Mouse (Mus musculus): ENCODE results near the gene Calm1. TPM values are rescaled to one million over a fixed set of nuclear protein-coding genes. Genes with fewer than 3 reads are reported as not detected.
A peak's percentile ranks its signal among the peaks of the same experiment; 100 is the strongest.
"Not testable (repeated sequence)": the region's sequence is repeated elsewhere in the genome, so short reads cannot be mapped to it uniquely, and the experiment has no call there.

The Calm1 gene
- polyA plus RNA-seq, 1 experiment from 2014 or later = 1,129 TPM

- Histone ChIP-seq H3K27me3 (no peaks in the 10 kb centered on the region), H3K36me3 (peaks cover 39% of the 10 kb centered on the region), H3K9ac (replicated peaks) (no peak overlapping the region), H3K4me3 (replicated peaks) (no peak overlapping the region), H3K9me3 (peaks cover 3% of the 10 kb centered on the region; the same call in 1 of the 2 replicates), H3K4me2 (no peak overlapping the region), H3K27ac (no peak overlapping the region), H3K4me1 (replicated peaks) (peaks cover 4% of the 10 kb centered on the region; the same call in 1 of the 2 replicates)
- ATAC-seq (ENCODE audit: insufficient number of reproducible peaks, insufficient read depth, low FRiP score, low TSS enrichment, low read depth) = no peak
- 89% methylated on average over 5 of the region's 5 CpGs for WGBS
Observed at GRCm38 (mm10) chr12:100211453-100212185, 12.4 kb downstream of the Calm1 start.

- ATAC-seq (ENCODE audit: insufficient number of reproducible peaks, insufficient read depth, low FRiP score, low TSS enrichment, low read depth) = no peak
Observed at GRCm38 (mm10) chr12:100212397-100212796, 13.2 kb downstream of the Calm1 start.

GRCm38 (mm10) chr12:100213162-100213561 lies 13.9 kb downstream of the Calm1 start:
- Histone ChIP-seq H3K9me3 (peaks cover 3% of the 10 kb centered on the region; the same call in 1 of the 2 replicates), H3K36me3 (peaks cover 24% of the 10 kb centered on the region), H3K9ac (replicated peaks) (no peak overlapping the region), H3K4me1 (replicated peaks) (no peaks in the 10 kb centered on the region), H3K27me3 (no peaks in the 10 kb centered on the region), H3K4me2 (no peak overlapping the region), H3K27ac (no peak overlapping the region), H3K4me3 (replicated peaks) (no peak overlapping the region)
- WGBS = 84% methylated on average over 2 of the region's 2 CpGs
- no peak for ATAC-seq (ENCODE audit: insufficient number of reproducible peaks, insufficient read depth, low FRiP score, low TSS enrichment, low read depth)

More at GRCm38 (mm10) chr12:100212397-100212796, 13.2 kb downstream of the Calm1 start:
- H3K9ac ChIP-seq (replicated peaks) = no peak overlapping the region
- H3K27ac ChIP-seq = 0 out of 2 replicates have a peak overlapping the region, but pooled peaks have one; percentile 7
- H3K9me3 ChIP-seq = peaks cover 3% of the 10 kb centered on the region; the same call in 1 of the 2 replicates
- peaks cover 31% of the 10 kb centered on the region for H3K36me3 ChIP-seq
- WGBS = 53% methylated on average over 3 of the region's 3 CpGs
- H3K4me2 ChIP-seq = no peak overlapping the region
- H3K4me3 ChIP-seq (replicated peaks) = no peak overlapping the region
- H3K4me1 ChIP-seq (replicated peaks) = no peaks in the 10 kb centered on the region
- no peaks in the 10 kb centered on the region for H3K27me3 ChIP-seq

- Histone ChIP-seq H3K36me3 (peaks cover 17% of the 10 kb centered on the region), H3K27ac (no peak overlapping the region), H3K9ac (replicated peaks) (no peak overlapping the region), H3K4me3 (replicated peaks) (no peak overlapping the region), H3K27me3 (no peaks in the 10 kb centered on the region), H3K9me3 (peaks cover 3% of the 10 kb centered on the region; the same call in 1 of the 2 replicates), H3K4me2 (no peak overlapping the region), H3K4me1 (replicated peaks) (no peaks in the 10 kb centered on the region)
- ATAC-seq (ENCODE audit: insufficient number of reproducible peaks, insufficient read depth, low FRiP score, low TSS enrichment, low read depth) = no peak
- WGBS = 91% methylated on average over 10 of the region's 10 CpGs
Observed at GRCm38 (mm10) chr12:100214156-100214555, 14.9 kb downstream of the Calm1 start.

GRCm38 (mm10) chr12:100214738-100215137 lies 15.5 kb downstream of the Calm1 start:
- Histone ChIP-seq H3K4me1 (replicated peaks) (no peaks in the 10 kb centered on the region), H3K9ac (replicated peaks) (no peak overlapping the region), H3K27me3 (no peaks in the 10 kb centered on the region), H3K9me3 (peaks cover 3% of the 10 kb centered on the region; the same call in 1 of the 2 replicates), H3K4me3 (replicated peaks) (no peak overlapping the region), H3K4me2 (no peak overlapping the region), H3K36me3 (peaks cover 11% of the 10 kb centered on the region; the same call in 1 of the 2 replicates), H3K27ac (no peak overlapping the region)
- 72% methylated on average over 3 of the region's 3 CpGs for WGBS
- no peak for ATAC-seq (ENCODE audit: insufficient number of reproducible peaks, insufficient read depth, low FRiP score, low TSS enrichment, low read depth)

- WGBS = 90% methylated on average over 2 of the region's 2 CpGs
- not testable (repeated sequence) for H3K27me3 ChIP-seq; H3K4me3 ChIP-seq (replicated peaks); H3K4me1 ChIP-seq (replicated peaks); H3K9me3 ChIP-seq; ATAC-seq (ENCODE audit: insufficient number of reproducible peaks, insufficient read depth, low FRiP score, low TSS enrichment, low read depth); H3K4me2 ChIP-seq; H3K36me3 ChIP-seq; H3K9ac ChIP-seq (replicated peaks); H3K27ac ChIP-seq
Observed at GRCm38 (mm10) chr12:100217087-100217486, 17.9 kb downstream of the Calm1 start.

GRCm38 (mm10) chr12:100220012-100220411 lies 20.8 kb downstream of the Calm1 start:
- H3K9ac ChIP-seq (replicated peaks) = no peak overlapping the region
- WGBS = 80% methylated on average over 4 of the region's 4 CpGs
- no peaks in the 10 kb centered on the region for H3K9me3 ChIP-seq
- no peak overlapping the region for H3K27ac ChIP-seq
- H3K27me3 ChIP-seq = no peaks in the 10 kb centered on the region
- no peaks in the 10 kb centered on the region for H3K36me3 ChIP-seq
- H3K4me1 ChIP-seq (replicated peaks) = peaks cover 16% of the 10 kb centered on the region
- no peak overlapping the region for H3K4me3 ChIP-seq (replicated peaks)
- no peak for ATAC-seq (ENCODE audit: insufficient number of reproducible peaks, insufficient read depth, low FRiP score, low TSS enrichment, low read depth)
- H3K4me2 ChIP-seq = no peak overlapping the region

- Histone ChIP-seq H3K9me3 (no peaks in the 10 kb centered on the region), H3K27ac (no peak overlapping the region), H3K9ac (replicated peaks) (no peak overlapping the region), H3K4me2 (no peak overlapping the region), H3K4me3 (replicated peaks) (no peak overlapping the region), H3K4me1 (replicated peaks) (peaks cover 16% of the 10 kb centered on the region), H3K27me3 (no peaks in the 10 kb centered on the region), H3K36me3 (no peaks in the 10 kb centered on the region)
- ATAC-seq (ENCODE audit: insufficient number of reproducible peaks, insufficient read depth, low FRiP score, low TSS enrichment, low read depth) = no peak
- 60% methylated on average over 11 of the region's 11 CpGs for WGBS
Observed at GRCm38 (mm10) chr12:100221608-100222321, 22.5 kb downstream of the Calm1 start.

GRCm38 (mm10) chr12:100222322-100222993 lies 23.2 kb downstream of the Calm1 start:
- no peak overlapping the region for H3K27ac ChIP-seq
- ATAC-seq (ENCODE audit: insufficient number of reproducible peaks, insufficient read depth, low FRiP score, low TSS enrichment, low read depth) = no peak; the same call in 1 of the 2 replicates

GRCm38 (mm10) chr12:100223531-100223930 lies 24.3 kb downstream of the Calm1 start:
- H3K9me3 ChIP-seq = no peaks in the 10 kb centered on the region
- no peak overlapping the region for H3K9ac ChIP-seq (replicated peaks)
- peak overlapping the region; percentile 9; the same call in 1 of the 2 replicates for H3K4me2 ChIP-seq
- H3K27ac ChIP-seq = peak overlapping the region; percentile 58; the same call in 1 of the 2 replicates
- no peaks in the 10 kb centered on the region for H3K36me3 ChIP-seq
- H3K27me3 ChIP-seq = no peaks in the 10 kb centered on the region
- peaks cover 25% of the 10 kb centered on the region for H3K4me1 ChIP-seq (replicated peaks)
- ATAC-seq (ENCODE audit: insufficient number of reproducible peaks, insufficient read depth, low FRiP score, low TSS enrichment, low read depth) = no peak
- H3K4me3 ChIP-seq (replicated peaks) = no peak overlapping the region
- 59% methylated on average over 8 of the region's 8 CpGs for WGBS

More at GRCm38 (mm10) chr12:100222322-100222993, 23.2 kb downstream of the Calm1 start:
- Histone ChIP-seq H3K27me3 (no peaks in the 10 kb centered on the region), H3K9me3 (no peaks in the 10 kb centered on the region), H3K4me3 (replicated peaks) (no peak overlapping the region), H3K36me3 (no peaks in the 10 kb centered on the region), H3K9ac (replicated peaks) (no peak overlapping the region), H3K4me2 (no peak overlapping the region), H3K4me1 (replicated peaks) (peaks cover 16% of the 10 kb centered on the region)
- 81% methylated on average over 13 of the region's 13 CpGs for WGBS

GRCm38 (mm10) chr12:100225196-100225595 lies 26.0 kb downstream of the Calm1 start:
- Histone ChIP-seq H3K27me3 (no peaks in the 10 kb centered on the region), H3K4me3 (replicated peaks) (no peak overlapping the region), H3K4me1 (replicated peaks) (peaks cover 25% of the 10 kb centered on the region), H3K27ac (no peak overlapping the region), H3K9me3 (no peaks in the 10 kb centered on the region), H3K36me3 (no peaks in the 10 kb centered on the region), H3K4me2 (no peak overlapping the region), H3K9ac (replicated peaks) (no peak overlapping the region)
- no peak for ATAC-seq (ENCODE audit: insufficient number of reproducible peaks, insufficient read depth, low FRiP score, low TSS enrichment, low read depth)
- 87% methylated on average over 4 of the region's 4 CpGs for WGBS
